In genomic region chr16:37012336-37012735, GRCm38 (mm10) we compare ENCODE assay signal across 8 mouse cellular contexts. TPM values are rescaled to one million over a fixed set of nuclear protein-coding genes. Genes with fewer than 3 reads are reported as not detected.
DNase-seq lines count a peak whose midpoint lies in the region; ATAC-seq lines count a peak whose summit lies in the region.

No protein-coding gene starts in this region.

- H3K9me3 ChIP-seq in heart, embryonic 14.5 days (ENCODE audit: control insufficient read depth, low read length) = no peaks in the 10 kb centered on the region
- H3K9me3 ChIP-seq in hindbrain, embryonic 13.5 days = no peaks in the 10 kb centered on the region
- no peaks in the 10 kb centered on the region for H3K9me3 ChIP-seq in midbrain, embryonic 11.5 days (ENCODE audit: control insufficient read depth, low read length)

- WGBS in heart, embryonic 14.5 days = 55% methylated on average over 5 of the region's 5 CpGs
- WGBS in hindbrain, embryonic 13.5 days = 69% methylated on average over 5 of the region's 5 CpGs
- WGBS in midbrain, embryonic 11.5 days = 62% methylated on average over 5 of the region's 5 CpGs

- H3K27ac ChIP-seq in heart, embryonic 14.5 days (replicated peaks in 1 of 2; ENCODE audit: control insufficient read depth in 1 of 2, insufficient read depth in 1 of 2, low read depth in 2 of 2, low read length in 2 of 2) = no peak overlapping the region
- H3K27ac ChIP-seq in brown adipose tissue, adult 24 weeks (replicated peaks; ENCODE audit: low read depth, low read length) = no peak overlapping the region
- no peak overlapping the region for H3K27ac ChIP-seq in hindbrain, embryonic 13.5 days
- no peak overlapping the region for H3K27ac ChIP-seq in midbrain, embryonic 11.5 days (ENCODE audit: low read depth, low read length)

- H3K9ac ChIP-seq in heart, embryonic 14.5 days (ENCODE audit: low read length) = peak overlapping the region; percentile 83
- peak overlapping the region; percentile 76 for H3K9ac ChIP-seq in hindbrain, embryonic 13.5 days
- peak overlapping the region; percentile 82 for H3K9ac ChIP-seq in midbrain, embryonic 11.5 days (ENCODE audit: low read length)

- H3K4me1 ChIP-seq in heart, embryonic 14.5 days (ENCODE audit: control insufficient read depth in 2 of 2, insufficient read depth in 2 of 2, low read length in 2 of 2) = peaks cover 0 to 15% of the 10 kb centered on the region in 2 experiments; a peak in 2 of 4 replicates
- H3K4me1 ChIP-seq in brown adipose tissue, adult 24 weeks (ENCODE audit: control insufficient read depth, insufficient read depth, insufficient read length, low read length) = no peaks in the 10 kb centered on the region; the same call in 1 of the 2 replicates
- H3K4me1 ChIP-seq in hindbrain, embryonic 13.5 days (replicated peaks) = peaks cover 12% of the 10 kb centered on the region
- peaks cover 8% of the 10 kb centered on the region for H3K4me1 ChIP-seq in midbrain, embryonic 11.5 days (ENCODE audit: control insufficient read depth, insufficient read depth, low read length)

- ATAC-seq in heart, embryonic 14.5 days (ENCODE audit: insufficient number of reproducible peaks, insufficient read depth, low FRiP score, low read depth) = no peak
- ATAC-seq in hindbrain, embryonic 13.5 days (ENCODE audit: low FRiP score) = no peak
- no peak for ATAC-seq in midbrain, embryonic 11.5 days (ENCODE audit: low FRiP score)
- no peak for ATAC-seq in granulocyte monocyte progenitor cell, adult 5-6 weeks (replicated peaks; ENCODE audit: poor library complexity, severe bottlenecking)

- peaks cover 11% of the 10 kb centered on the region; the same call in 1 of the 2 replicates for H3K36me3 ChIP-seq in heart, embryonic 14.5 days (ENCODE audit: control insufficient read depth, insufficient read depth, low read length)
- no peaks in the 10 kb centered on the region for H3K36me3 ChIP-seq in hindbrain, embryonic 13.5 days
- H3K36me3 ChIP-seq in midbrain, embryonic 11.5 days (ENCODE audit: control insufficient read depth, insufficient read depth, low read length) = no peaks in the 10 kb centered on the region

- H3K27me3 ChIP-seq in heart, embryonic 14.5 days (ENCODE audit: control insufficient read depth, insufficient read depth, low read length) = no peaks in the 10 kb centered on the region
- H3K27me3 ChIP-seq in hindbrain, embryonic 13.5 days = no peaks in the 10 kb centered on the region
- H3K27me3 ChIP-seq in midbrain, embryonic 11.5 days (ENCODE audit: control insufficient read depth, insufficient read depth, low read length) = no peaks in the 10 kb centered on the region

- DNase-seq in heart, postnatal 4 days = no peak
- no peak for DNase-seq in midbrain, embryonic 11.5 days (ENCODE audit: low spot score, missing footprints)
- DNase-seq in gastrocnemius, postnatal 14 days = no peak
- no peak for DNase-seq in adrenal gland, postnatal 36 days

- H3K4me2 ChIP-seq in heart, embryonic 14.5 days (ENCODE audit: low read length) = peak overlapping the region; percentile 76
- H3K4me2 ChIP-seq in hindbrain, embryonic 13.5 days = peak overlapping the region; percentile 97
- H3K4me2 ChIP-seq in midbrain, embryonic 11.5 days = peak overlapping the region; percentile 81

- peak overlapping the region; percentile 70 to 82 for H3K4me3 ChIP-seq in heart, embryonic 14.5 days (ENCODE audit: control insufficient read depth in 1 of 2, insufficient read depth in 1 of 2, low read depth in 1 of 2, low read length in 2 of 2)
- peak overlapping the region; percentile 72; the same call in 1 of the 2 replicates for H3K4me3 ChIP-seq in brown adipose tissue, adult 24 weeks (ENCODE audit: insufficient read depth, low read depth, low read length)
- H3K4me3 ChIP-seq in hindbrain, embryonic 13.5 days = peak overlapping the region; percentile 83
- peak overlapping the region; percentile 91 for H3K4me3 ChIP-seq in midbrain, embryonic 11.5 days (ENCODE audit: low read depth, low read length)

- intact Hi-C loops in gastrocnemius, postnatal 14 days (cut with DNase I; ENCODE audit: low total_unique reads) = loop anchor here (10.0 kb wide), 1 partner anchor 538 kb away; no protein-coding TSS in a partner anchor

RNA-seq across cellular contexts. Expression of gene Polq, which starts 0.8 kb away (rescaled TPM):
- 4.4 and 4.7 TPM in 2 replicates for polyA plus RNA-seq in heart, embryonic 14.5 days (2014; fragmentation: Nextera tagmentation; extraction: Ambion mirVana)
- total RNA-seq in heart, postnatal 4 days (2021) = 1 to 10 TPM; 7.0 to 7.4 TPM
- not detected in 2 replicates for polyA plus RNA-seq in brown adipose tissue, adult 24 weeks (2012; ENCODE audit: insufficient read depth, insufficient read length, missing spikeins)
- polyA plus RNA-seq in hindbrain, embryonic 13.5 days (2015; fragmentation: Nextera tagmentation; extraction: Ambion mirVana) = 3.1 and 3.3 TPM in 2 replicates
- polyA plus RNA-seq in midbrain, embryonic 11.5 days (2014; fragmentation: Nextera tagmentation; extraction: Ambion mirVana) = 11.0 and 11.7 TPM in 2 replicates
- total RNA-seq in granulocyte monocyte progenitor cell, adult 5-6 weeks (2014; fragmentation: Nextera tagmentation) = 17.9 and 18.0 TPM in 2 replicates
- total RNA-seq in granulocyte monocyte progenitor cell, adult 5-6 weeks (2017) = 25.2 and 29.3 TPM in 2 replicates
- under 1 TPM; 0.39 to 0.44 TPM for total RNA-seq in gastrocnemius, postnatal 14 days (2021)
- under 1 TPM; 0.66 to 0.76 TPM for total RNA-seq in adrenal gland, postnatal 36 days (2021)

RNA-seq across cellular contexts. Expression of gene Fbxo40, which starts 22.1 kb away (rescaled TPM):
- polyA plus RNA-seq in heart, embryonic 14.5 days (2014; fragmentation: Nextera tagmentation; extraction: Ambion mirVana) = 12.5 and 13.0 TPM in 2 replicates
- 10 to 100 TPM; 85.0 to 86.7 TPM for total RNA-seq in heart, postnatal 4 days (2021)
- 3.1 and 4.8 TPM in 2 replicates for polyA plus RNA-seq in brown adipose tissue, adult 24 weeks (2012; ENCODE audit: insufficient read depth, insufficient read length, missing spikeins)
- not detected in 2 replicates for polyA plus RNA-seq in hindbrain, embryonic 13.5 days (2015; fragmentation: Nextera tagmentation; extraction: Ambion mirVana)
- 0.03 TPM in 1 of 2 replicates, not detected in the other for polyA plus RNA-seq in midbrain, embryonic 11.5 days (2014; fragmentation: Nextera tagmentation; extraction: Ambion mirVana)
- total RNA-seq in granulocyte monocyte progenitor cell, adult 5-6 weeks (2014; fragmentation: Nextera tagmentation) = 0.19 and 0.28 TPM in 2 replicates
- 0.31 and 0.47 TPM in 2 replicates for total RNA-seq in granulocyte monocyte progenitor cell, adult 5-6 weeks (2017)
- total RNA-seq in gastrocnemius, postnatal 14 days (2021) = 100 to 1,000 TPM; 128 to 166 TPM
- under 1 TPM; 0.13 to 0.20 TPM for total RNA-seq in adrenal gland, postnatal 36 days (2021)

Comparison
In these comparisons a context has a peak if more than half of its experiments do, and no peak if none do; other contexts are left out.
1. RNA of gene Polq, which starts 0.8 kb away (total RNA-seq): 17.9 to 29.3 TPM in granulocyte monocyte progenitor cell, adult 5-6 weeks and 7.0 to 7.4 TPM in heart, postnatal 4 days; 0.66 to 0.76 TPM in adrenal gland, postnatal 36 days and 0.39 to 0.44 TPM in gastrocnemius, postnatal 14 days; every median in the first group is over 4 times any median in the second.
2. RNA of gene Fbxo40, which starts 22.1 kb away (total RNA-seq): 128 to 166 TPM in gastrocnemius, postnatal 14 days and 85.0 to 86.7 TPM in heart, postnatal 4 days; 0.19 to 0.47 TPM in granulocyte monocyte progenitor cell, adult 5-6 weeks and 0.13 to 0.20 TPM in adrenal gland, postnatal 36 days; every median in the first group is over 10 times any median in the second.
3. Peak in every context shown above with its lines, with median percentiles within 50 percentile points of each other: H3K4me2 ChIP-seq, H3K4me3 ChIP-seq and H3K9ac ChIP-seq.